Mouse (Mus musculus) adrenal gland, postnatal 25 days (tissue): ENCODE measurements around the gene Gstk1. TPM values are rescaled to one million over a fixed set of nuclear protein-coding genes. Genes with fewer than 3 reads are reported as not detected.

Experiments used
- DNase-seq: peaks from one replicate; pipeline ENCODE4 v3.0.0; 2021; ENCODE audit warnings: mixed read lengths
- long read RNA-seq: library from polyadenylated mRNA; stranded (forward); transcript quantifications from one replicate; pipeline ENCODE4 v2.0.0, GENCODE M21; 2021
- total RNA-seq: library from RNA; stranded (reverse); gene quantifications from 2 replicates; pipeline ENCODE4 v1.2.3, GENCODE M21; 2021

The Gstk1 gene
- 263 and 300 TPM in 2 replicates for total RNA-seq
- long read RNA-seq, transcript Gstk1-201 (8 exons, 930 nt): major isoform, 60 of 66 reads
- long read RNA-seq, partial matches to known transcripts: 5 of 66 reads
- long read RNA-seq, other reads (novel, unspliced or antisense): 1 of 66 reads

- DNase-seq: peak; percentile 83
These were observed at the start of gene Gstk1 for GRCm38 (mm10) chr6:42245711-42246353. Gene Gstk1, plus strand, starts transcription at chr6:42245935.

DNA sequence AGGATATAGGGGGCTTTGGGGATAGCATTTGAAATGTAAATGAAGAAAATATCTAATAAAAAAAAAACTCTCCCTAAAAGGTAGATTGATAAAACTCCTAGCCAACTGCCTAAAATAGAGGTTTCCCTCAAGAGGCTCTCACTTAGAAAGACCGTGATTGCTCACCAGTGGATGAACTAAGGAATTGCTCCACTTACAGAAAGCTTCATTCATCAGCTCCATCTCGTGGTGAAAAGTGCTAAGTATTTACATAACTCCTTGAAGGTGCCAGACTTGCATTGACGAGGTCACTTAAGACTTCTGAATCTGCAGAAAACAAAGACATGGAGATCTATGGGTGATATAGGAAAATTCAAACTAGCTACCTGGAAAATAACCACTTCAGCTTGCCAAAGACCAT is 48.0 kb upstream of the Gstk1 start:
- no peak for DNase-seq

- no peak for DNase-seq
These were observed 46.2 kb upstream of the Gstk1 start for GRCm38 (mm10) chr6:42199498-42199897.

GRCm38 (mm10) chr6:42215028-42215427 is 30.7 kb upstream of the Gstk1 start, which contains the start of gene Tas2r144:
Gene Tas2r144, plus strand, starts transcription at chr6:42215328.
- DNase-seq: no peak

GRCm38 (mm10) chr6:42222286-42222685 is 23.4 kb upstream of the Gstk1 start:
- DNase-seq: no peak

GRCm38 (mm10) chr6:42225046-42225445 is 20.7 kb upstream of the Gstk1 start:
- no peak for DNase-seq

DNA sequence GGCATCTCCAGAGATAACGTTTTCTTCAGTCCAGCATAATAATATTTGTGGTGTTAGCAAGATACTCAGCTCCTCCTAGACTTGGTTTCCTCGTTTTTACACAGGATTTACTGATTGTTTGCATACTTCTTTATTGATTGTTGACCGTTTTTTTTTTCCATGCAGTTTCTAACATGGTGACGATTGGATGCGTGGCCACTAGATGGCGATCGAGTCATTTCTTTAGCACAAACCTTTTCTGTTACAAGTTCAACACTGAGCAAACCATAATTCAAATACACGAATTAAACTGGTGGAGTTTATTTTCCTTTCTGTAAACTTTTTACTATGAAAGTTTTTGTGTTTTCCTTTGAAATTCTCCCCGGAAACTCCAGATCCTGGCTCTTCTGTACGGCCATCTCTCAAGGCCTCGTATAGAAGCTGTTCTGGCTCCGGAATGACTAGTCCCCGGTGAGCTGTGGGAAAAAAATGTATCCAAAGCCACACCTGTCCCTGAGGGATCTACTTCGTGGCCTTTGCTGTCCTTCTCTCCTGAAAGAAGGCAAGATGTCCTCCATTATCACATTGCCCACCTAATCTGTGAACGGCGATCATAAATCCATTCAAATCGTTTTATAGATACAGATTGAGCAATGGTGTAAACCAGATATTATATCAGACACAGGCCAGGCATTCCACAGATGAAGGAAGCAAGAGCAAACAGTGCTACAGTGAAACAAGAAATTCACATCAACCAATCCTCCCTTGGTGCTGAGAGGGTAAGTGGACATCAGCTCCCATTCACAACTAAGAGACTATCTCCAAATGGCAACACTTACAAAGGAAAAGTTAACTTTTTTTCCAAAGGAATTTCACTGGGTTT is 18.3 kb upstream of the Gstk1 start:
- DNase-seq: peak; percentile 71

GRCm38 (mm10) chr6:42229610-42230009 is 16.1 kb upstream of the Gstk1 start:
- no peak for DNase-seq

DNA sequence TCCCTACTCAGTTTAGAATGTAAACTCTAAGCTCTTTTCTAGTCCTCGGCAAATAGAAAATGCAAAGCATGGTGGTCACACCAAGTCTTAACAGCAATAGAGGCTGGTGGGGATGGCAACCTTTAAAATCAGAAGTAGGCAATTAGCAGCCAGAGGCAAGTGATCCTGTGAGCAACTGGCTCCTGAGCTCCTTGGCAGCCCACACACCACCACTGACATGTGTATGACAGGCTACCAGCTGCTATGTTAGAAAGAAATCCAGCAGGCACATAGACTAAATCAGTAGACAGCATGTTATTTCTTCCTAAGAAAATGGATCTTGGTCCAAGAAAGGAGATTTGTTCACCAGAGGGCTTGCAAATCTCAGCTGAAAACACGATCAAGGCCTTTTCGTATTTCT is 14.5 kb upstream of the Gstk1 start:
- no peak for DNase-seq

DNA sequence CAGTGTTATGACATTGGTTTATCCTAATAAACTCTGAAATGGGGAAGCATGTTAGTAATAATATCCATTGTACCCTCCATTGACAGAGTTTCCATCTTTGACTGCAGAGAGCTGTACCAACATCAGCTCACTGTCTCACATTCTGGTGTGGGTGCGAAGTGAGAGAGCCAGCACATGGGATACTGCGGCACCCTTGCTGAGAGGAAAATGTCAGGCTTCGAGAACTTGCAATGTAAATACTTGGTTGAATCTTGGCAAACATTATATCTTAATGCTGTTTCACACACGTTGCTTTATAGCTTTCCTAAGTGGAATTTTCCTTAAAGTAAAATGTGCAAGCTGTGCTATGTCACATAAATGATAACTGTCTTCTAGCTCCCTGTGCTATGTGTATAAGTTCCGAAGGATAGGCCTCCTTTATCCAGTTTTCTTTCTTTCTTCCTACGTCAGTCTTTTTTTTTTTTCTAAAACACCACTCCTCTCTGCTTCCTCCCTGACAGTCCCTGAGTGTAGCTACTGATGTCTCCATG is 8.4 kb upstream of the Gstk1 start:
- no peak for DNase-seq

GRCm38 (mm10) chr6:42241311-42242045 is 4.3 kb upstream of the Gstk1 start:
- DNase-seq: no peak

DNA sequence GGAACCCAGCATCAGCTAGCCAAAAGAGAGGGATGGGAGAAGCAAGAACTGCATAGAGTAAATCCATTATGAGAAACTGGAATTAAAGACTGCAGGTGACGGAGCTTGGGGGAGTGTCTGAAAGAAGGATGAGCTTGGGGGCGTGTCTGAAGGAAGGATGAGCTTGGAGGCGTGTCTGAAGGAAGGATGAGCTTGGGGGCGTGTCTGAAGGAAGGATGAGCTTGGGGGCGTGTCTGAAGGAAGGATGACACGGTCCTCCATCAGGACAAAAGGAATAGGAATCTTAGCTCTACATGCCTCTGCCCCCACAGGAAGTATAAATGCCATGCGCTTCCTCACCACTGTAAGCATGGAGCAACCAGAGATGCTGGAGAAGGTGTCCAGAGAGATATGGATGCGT is 1.4 kb downstream of the Gstk1 start:
- no peak for DNase-seq

DNA sequence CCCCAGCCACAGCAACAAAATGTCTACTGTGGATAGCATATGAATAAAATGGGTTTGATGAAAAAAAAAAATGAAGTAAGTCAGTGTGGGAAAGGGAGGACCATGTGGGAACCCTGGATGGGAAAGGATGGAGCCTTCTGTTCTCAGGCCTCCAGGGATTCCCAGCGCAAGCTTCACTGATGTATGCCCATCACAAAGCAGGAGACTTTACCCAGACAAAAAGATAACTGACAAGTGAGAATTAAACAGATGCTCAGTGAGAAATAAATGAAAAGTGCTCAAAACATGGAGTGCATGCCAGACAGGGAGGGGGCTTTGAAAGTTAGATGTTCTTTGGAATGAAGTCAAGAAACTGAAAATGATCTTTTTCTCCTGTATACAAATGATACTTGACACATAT is 2.2 kb downstream of the Gstk1 start:
- no peak for DNase-seq

GRCm38 (mm10) chr6:42251791-42252190 is 6.1 kb downstream of the Gstk1 start:
- DNase-seq: no peak

GRCm38 (mm10) chr6:42253103-42253502 is 7.4 kb downstream of the Gstk1 start:
- no peak for DNase-seq

- peak; percentile 61 for DNase-seq
These were observed 11.6 kb downstream of the Gstk1 start for GRCm38 (mm10) chr6:42257303-42257863.

- no peak for DNase-seq
These were observed 14.7 kb downstream of the Gstk1 start for GRCm38 (mm10) chr6:42260430-42260829.

DNA sequence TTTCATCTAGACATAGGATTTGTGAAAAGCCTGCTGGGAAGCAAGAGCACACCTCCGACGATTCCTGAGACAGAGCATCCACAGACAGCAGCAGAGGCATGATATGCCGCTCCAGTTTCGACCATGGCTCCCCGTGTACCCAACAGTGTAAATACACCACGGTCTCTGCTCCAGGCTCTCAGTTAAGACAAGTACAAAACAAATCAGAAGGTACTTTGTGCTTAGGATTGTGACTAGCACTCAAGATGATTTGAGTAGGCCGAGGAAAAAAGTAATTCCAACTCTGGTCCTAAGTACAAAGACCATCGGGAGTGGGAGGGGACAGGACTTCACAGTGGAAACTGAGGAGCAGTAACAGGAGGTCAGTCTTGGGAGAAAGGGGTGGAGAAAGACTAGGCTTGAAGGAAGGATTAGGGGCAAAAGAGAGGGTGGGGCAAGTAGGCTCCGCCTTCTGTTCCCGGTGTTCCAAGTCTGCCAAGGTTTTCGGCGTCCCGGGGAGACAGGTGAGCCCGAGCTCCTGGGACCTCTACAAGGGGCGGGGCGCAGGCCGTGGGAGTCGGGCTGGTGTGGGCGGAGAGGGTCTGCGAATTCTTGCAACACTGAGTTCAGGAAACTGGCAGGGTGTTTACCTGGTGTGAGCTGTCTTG is 15.9 kb downstream of the Gstk1 start, which contains the start of gene Tmem139:
Tmem139 (plus strand) TSS at position 447 of the 647 bp plus-strand sequence.
- no peak for DNase-seq

- peak; percentile 99 for DNase-seq
These were observed 19.0 kb downstream of the Gstk1 start, which contains the start of gene Casp2 for GRCm38 (mm10) chr6:42264626-42265312. Gene Casp2, plus strand, starts transcription at chr6:42264985.
